Mouse (Mus musculus) neural tube, embryonic 10.5 days (tissue): ENCODE data around the gene Ahdc1.
A peak's percentile ranks its signal among the peaks of the same experiment; 100 is the strongest.

ENCODE experiments used
- DNase-seq: peaks from one replicate; pipeline ENCODE4 v3.0.0-alpha.2; 2017; ENCODE audit warnings: low spot score; ENCODE audit errors: extremely low spot score

The Ahdc1 gene

DNA sequence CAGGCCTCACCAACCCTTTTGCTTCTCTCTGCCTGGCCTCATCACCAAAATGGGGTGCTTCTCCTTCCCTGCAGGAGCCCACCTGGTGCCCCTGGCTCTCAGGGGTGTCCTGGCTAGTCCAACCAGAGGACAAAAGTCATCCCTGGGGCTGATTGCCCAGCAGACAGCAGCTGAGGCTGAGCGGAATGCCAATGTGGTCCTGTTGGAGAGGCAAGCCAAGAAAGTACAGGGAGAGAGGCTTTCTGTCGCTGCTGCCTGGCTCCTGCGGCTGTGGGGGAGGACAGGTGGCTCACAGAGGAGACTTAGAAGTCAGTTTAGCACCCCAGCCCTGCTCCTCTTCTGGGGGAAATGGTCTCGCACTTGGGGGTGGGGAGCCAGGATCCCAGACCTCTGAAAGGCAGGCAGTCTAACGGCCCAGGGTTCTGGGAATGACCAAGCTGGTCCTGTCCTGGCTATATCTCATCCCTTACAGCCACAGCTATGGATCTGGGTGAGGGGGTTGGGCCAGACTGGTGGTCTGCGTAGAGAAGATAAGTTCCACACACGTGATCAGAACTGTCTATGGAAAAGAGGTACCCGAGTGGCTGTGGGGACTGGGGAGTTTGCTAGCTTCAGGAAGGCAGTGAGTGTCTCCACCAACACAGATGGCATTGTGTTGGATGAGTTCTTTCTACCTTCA is 64.0 kb downstream of the Ahdc1 start:
- no peak for DNase-seq

DNA sequence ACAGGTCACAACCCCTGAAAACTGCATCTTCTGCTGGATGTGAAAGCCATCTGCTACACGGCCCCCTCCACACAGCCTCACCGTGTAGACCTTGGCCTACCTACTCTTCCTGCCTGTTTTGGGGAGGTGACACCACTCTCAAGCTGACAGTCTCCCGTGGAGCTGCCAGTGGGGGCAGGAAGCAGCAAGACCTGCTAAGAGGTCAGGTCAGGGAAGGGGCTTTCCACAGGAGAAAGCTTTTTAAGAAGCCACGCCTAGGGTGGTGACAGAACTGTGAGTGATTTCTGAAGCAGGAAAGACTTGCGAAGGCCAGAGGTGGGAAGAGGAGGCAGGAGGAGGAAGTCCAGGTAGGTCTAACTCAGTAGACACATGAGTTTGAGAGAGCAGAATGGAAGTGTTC is 67.9 kb downstream of the Ahdc1 start:
- DNase-seq = no peak

DNA sequence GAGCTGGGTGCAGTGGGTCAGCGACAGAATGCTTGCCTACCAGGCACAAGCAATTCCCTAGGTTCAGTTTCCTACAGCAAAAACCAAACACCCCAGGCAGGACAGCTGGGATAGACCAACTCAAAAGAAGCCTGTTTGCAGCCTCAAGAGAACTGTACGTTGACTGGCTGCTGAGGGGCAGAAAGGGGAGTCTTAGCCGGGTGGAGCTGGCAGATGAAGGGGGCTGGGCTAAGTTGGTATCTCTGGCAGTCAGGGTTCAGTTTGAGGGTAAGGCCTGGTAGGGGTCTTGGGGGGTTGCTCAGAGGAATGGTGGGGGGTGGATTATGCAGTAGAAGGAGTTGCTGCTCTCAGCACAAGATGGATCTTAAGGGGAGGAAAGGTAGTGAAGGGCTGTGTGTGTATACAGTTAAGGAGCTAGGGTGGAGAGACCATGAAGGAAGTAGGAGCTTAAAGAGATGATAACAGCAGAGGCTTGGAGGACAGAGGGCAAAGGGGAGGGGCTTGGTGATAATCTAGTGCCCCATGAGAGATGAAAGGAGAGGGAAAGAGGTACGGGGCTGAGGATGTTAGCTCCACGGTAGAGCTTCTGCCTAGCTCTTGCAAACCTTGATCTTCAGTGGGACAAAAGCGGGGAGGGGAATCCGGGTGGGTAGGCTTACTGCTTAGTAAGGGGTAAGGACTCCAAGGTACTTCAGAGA is 68.5 kb downstream of the Ahdc1 start:
- no peak for DNase-seq

DNA sequence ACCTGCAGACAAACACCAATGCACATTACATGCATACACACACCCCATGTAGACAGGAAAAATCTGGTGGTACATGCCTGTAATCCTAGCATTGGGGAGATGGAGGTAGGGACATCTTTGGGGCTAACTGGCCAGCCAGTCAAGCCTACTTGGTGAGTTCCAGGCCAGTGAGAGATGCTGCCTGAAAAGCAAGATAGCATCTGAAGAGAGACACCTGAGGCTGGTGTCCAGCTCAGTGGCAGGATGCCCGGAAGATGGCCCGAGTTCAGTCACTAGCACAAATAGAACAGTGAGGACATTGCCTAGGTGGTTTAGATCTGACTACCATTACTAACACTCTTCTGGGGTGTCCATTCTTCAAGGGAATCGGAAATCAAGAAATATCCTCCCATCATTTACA is 69.8 kb downstream of the Ahdc1 start:
- no peak for DNase-seq

DNA sequence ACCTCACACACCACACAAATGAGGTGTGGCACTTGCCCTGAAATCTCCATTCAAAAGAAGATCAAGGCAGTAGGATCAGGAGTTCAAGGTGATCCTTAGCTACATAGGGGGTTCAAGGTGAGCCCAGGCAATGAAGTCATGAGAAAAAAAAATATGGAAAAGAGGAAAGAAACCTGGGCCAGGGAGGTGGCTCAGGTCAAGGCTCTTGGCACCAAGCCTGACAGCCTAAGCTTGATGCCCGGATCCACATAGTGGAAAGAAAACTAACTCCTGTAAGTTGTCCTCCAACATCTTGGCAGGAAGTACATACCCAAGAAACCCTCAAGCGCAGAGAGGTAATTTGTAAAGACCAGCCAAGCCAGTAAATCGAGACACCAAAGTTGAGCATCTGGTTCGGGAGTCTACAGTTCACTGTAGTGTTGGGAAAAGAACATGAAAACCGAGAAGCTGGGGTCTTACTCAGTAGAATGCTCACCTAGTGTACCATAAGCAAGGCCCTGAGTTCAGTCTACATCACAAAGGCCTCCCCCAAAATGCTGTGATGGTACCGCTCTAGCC is 71.2 kb downstream of the Ahdc1 start:
- no peak for DNase-seq

DNA sequence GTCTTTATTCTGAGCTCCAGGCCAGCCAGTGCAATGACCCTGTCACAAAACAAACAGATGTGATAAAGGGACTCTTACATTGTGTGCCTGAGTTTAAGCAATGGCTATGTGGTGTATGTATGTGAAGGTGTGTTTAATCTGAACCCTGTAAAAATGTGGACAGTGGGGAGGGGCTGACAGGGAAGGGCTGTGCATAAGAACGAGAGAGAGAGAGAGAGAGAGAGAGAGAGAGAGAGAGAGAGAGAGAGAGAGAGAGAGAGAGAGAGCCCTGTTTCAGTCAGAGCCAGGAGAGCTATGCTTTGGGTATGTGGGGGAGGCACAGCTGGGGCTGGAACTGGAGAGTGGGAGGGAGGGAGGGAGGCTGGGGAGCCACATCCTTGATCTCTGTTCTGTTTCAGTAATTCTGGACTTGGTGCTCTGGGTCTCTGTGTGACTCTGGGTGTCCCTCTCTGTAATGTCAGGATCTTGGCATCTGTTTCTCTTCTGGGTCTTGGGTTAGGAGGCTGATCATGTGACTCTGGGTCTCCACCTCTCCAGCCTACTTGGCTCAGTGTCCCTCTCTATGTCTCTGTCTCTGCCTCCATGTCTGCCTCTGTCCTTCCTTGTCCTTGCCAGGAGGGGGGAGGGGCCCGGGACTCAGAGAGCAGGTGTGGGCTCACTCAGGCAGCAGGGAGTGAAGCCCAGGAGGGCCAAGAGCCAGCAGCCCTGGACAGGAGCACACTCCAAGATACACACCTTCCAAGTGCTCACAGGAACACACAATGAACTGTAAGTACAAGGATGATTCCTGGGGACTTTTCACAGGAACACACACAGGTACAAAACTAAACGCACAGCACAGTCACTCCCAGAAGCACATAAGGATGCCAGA is 73.2 kb downstream of the Ahdc1 start:
- no peak for DNase-seq

DNA sequence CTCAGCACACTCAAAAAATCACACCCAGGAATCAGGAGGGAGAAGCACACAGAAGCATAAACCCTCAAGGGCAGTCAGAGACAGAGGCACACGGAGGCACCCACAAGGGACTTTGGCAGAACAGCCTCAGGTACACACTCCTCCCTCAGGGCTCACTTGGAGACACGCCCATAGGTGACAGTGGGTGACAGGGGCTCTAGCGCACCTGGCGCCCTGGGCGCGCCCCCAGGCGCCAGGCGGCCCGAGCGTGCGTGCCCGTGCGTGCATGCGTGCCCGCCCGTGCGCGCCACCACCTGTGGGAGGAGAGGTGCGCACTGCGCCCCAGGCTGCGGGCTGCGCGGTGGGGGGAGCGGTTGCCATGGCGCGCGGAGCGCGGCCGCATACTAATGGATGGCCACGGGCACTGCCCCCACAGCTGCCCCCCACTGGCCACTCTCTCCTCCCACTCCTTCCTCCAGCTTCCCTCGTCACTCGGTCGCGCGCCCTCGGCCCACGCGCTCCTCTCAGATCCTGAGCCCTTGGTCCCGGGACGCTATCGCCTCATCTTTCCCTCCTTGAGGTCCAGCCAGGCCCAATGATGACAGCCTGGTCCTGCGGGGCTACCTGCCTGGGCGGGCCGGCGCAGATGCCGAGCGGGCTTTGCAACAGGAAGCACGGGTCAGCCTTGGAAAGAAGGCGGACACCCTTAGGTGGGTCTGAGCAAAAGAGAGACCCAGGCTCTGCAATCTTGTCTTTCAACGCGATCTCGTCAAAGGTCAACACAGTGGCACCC is 74.1 kb downstream of the Ahdc1 start:
- DNase-seq = no peak

DNA sequence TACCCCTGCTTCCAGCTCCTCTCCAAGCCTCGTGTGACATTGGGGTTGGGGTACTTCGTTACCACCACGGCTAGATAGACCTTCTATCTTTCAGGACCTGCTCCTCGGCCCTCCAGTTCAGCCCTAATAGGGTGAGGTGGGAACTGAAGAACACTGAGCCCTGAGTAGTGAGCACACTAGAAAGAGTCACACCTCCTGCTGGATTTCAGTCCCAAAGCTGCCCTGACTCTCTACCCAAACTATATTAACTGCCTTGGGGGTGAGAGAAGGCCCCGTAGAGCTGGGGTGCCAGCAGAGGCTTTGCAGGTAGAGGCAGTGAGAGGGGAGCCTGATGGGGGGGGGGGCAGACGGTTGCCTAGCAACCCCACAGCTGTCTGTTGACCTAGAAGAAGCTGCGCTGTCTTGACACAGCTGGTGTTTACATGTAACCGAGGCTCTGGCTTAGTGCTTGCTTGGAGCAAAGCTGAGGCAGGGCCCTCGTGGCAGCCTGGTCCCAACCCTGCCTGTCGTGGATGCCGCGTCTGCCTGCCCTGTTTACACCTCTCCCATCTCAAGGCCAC is 74.8 kb downstream of the Ahdc1 start:
- peak; percentile 56 for DNase-seq

DNA sequence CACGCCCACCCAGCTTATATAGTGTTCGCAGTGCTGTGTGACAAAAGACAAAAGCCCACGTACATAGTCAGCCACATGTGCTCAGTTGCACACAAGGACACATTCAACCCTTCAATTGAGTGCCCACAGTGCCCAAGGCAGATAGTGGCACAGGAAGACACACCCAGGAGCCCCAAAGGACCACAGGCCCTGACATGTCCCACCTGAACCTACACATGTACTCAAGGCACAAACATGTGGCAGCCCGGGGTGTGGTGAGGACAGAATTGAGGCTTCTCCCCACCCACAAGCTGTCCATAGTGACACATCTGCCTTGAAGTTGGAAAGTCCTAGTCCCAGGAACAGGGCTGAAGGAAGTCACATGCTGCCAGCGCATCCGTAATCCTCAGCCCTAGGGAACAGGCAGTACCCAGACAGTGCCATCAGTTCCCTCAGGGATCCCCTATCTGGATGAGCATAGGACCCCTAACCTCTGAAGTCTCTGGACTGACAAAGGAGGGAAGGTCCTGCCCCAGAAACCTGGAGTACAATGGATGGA is 76.2 kb downstream of the Ahdc1 start:
- no peak for DNase-seq

DNA sequence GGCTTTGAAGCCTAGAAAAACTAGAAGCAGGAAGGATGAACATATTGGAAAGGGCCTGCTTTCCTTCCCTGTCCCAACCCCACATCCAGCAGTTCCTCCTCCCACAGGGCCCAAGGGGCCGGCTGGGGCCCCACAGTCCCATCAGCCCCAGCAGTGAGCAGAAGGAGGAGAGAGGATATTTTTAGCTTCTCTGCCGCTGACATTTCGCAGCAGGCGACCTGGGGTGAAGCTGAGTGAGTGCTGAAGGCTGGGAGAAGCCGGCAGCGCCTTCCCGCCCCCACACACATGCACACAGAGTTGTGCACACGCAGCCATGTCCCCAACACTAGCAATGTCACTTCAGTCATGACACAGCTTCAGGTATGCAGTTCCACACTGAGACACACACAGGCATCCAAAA is 76.8 kb downstream of the Ahdc1 start:
- DNase-seq = no peak

DNA sequence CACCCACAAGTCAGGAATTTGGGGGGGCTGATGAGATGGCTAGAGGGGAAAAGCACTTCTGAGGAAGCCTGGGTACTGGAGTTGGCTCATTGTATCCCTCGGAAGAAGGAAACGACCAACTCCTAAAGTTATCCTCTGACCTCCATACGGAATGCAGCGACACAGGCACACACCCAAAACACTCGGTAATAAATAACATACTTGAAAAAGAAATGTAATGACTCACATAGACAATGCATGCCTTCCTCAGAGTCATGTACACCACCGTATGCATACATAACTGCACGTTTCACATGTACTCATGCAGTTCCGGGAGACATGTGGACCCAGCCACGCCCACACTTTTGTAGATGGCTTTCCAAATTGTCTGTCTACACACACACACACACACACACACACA is 78.3 kb downstream of the Ahdc1 start:
- DNase-seq = no peak

DNA sequence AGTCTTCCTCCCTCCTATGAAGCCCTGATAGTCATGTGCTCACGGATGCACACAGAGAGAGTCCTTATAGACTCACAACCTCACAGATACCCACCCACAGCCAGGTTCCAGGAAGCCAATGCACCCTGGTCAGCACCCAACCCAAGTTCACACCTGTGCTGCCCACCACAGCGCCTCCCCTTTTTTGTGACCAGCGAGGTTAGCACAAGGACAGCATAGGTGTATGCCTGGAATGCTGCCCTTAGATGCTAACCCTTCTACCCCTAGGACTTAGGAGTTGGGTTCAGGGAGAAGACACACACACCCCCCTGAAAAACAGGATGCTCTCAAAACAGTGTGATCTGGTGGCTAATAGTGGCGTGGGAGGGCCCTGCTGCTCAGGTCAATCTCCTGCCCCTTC is 78.7 kb downstream of the Ahdc1 start:
- DNase-seq = no peak

DNA sequence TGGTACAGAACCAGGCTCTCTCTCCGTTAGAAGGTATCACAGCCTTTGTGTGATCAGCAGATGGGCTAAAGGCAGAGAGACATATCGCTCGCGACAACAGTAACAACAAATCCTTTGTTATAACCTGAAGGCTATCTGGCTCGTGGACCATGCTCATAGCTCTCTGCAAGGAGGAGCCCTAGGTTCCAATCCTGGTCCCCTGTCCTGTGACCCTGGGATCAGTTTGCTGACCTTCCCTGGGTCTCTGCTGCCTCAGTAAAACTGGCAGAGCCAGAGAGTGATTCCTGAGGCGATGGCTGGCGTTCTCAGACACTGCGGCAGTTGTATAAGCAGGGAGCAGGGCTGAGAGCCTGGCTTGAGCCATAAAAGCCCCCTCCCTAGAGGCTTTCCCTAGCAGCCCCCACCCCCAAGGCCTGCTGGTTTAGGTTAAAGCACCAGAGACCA is 79.2 kb downstream of the Ahdc1 start:
- no peak for DNase-seq

DNA sequence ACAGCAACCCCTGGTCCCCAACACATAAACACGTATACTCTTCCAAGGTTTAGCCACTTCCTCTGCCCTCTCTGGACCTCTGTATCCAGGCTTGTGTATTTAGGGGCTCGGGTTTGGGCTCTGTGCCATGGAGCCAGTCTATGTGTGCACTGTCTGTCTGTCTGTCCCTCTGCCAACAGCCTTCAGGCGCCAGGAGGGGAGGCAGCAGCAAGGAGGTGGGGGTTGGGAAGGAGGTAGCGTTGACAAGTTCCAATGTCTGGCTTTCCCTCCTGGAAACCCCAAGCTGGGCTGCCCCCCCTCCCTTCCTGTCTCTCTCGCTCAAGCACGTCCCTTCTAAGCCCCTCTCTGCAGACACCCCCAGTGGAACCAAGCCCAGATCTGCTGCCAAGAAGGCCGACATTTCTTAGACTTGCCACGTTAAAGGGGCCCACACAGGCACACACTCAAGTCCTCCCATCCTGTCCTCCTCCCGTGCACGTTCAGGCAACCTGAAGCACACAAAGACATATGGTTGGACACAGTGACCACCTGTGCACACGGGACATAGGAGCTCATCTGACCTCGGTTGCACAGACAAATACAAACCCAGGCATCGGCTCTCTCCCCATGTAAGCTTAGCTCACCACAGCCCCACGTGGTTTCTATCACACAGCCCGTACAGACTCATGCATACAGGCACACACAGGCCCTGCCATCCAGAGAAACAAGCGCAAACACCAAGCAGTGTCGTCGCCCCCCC is 79.8 kb downstream of the Ahdc1 start:
- no peak for DNase-seq

DNA sequence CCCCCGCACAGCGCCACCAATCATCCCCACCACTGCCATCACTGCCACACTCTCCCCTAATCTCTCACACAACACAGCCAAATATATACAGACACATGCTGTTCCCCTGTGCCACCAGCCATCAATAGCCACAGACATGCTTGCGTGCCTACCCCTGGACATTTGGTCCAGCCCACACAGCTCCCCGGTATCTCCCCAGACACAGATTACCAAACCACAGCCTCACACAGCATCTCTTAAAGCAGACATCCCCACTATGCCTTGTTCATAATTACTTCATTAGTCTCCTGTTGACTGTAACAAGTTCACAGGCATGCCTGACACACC is 80.4 kb downstream of the Ahdc1 start:
- no peak for DNase-seq

DNA sequence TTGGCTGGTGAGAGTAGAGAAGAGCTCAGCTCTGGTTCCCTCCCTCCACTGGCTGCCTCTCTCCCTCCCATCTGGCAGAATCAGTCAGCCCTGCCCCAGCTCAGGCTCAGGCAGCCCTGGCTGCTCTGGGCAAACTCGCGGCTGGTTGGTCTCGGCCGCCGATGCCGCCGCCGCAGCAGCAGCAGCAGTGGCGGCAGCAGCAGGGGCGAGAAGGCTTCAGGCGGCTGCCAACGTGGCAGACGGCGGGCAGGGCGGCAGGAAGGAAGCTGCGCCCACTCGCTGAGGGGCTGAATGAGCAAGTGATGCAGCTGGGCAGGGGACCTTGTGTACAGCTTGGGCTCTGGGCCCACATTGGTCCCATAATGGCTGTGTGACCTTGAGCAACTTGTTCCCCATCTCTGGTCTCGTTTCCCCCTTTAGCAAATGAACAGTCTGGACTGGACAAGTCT is 81.4 kb downstream of the Ahdc1 start:
- peak; percentile 56 for DNase-seq

DNA sequence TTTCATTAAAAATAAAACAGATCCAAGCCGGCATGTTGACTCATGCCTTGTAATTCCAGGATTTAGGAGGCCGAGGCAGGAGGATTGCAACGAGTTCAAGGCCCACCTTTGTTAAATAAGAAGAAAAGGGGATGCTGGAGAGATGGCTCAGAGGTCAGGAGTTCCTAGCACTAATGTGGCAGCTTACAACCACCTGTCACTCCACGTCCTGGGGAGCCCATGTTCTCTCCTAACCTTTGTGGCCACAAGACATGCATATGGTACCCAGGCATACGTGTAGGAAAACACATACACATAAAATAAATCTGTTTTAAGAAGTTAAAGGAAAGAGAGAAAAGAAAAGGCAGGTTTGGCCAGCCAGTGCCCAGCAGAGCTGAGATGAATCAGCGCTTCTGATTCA is 82.0 kb downstream of the Ahdc1 start:
- no peak for DNase-seq

DNA sequence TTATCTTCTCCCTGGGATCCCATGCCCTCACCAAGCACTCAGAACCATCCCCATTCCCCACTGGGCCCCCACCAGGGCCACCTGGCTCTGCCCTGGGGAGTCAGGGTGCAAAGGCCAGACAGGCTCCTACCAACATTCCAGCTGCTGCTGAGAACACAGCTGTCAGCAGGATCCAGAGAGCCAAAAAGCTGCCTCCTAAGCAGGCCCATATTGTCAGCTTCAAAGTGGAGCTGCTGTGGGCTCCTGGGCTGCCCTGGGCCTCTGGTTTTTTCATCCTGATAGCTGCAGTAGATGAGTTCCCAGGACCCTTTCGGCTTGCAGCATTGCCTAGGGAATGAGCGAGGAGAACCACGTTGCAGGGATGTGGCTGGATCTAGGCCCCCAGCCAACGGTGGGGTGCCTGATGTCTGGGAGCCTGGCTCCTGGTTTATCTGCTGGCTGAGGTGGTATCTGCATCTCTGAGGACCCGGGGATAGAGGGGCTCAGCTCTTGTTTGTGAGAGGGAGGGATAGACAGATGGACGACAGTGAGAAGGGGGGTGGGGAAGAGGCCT is 82.5 kb downstream of the Ahdc1 start:
- no peak for DNase-seq

DNA sequence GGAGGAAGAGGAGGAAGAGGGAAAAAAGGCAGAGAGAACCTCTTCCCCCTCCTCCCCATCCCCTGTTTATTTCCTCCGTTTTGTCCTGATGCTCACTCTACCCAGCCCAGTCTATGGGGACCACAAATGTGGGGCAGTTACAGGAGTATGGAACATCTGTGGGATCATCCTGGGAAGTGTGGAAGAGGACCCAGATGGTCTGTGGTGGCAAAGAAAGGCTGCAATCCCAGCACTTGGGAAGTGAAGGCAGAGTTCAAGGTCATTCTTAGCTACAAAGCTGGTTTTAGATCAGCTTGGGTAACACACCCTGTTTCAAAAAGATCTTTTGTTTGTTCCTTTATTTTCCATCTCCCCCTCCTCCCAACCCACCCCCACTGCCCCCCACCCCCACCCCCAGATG is 83.2 kb downstream of the Ahdc1 start:
- DNase-seq = no peak
